Mouse (Mus musculus) intestine, embryonic 16.5 days (tissue): ENCODE results near the gene Micu2. TPM values are rescaled to one million over a fixed set of nuclear protein-coding genes. Genes with fewer than 3 reads are reported as not detected.

Experiments used
- ATAC-seq: fragments of 200-750 bp; cut with Nextera tagmentation; 2 replicates; pipeline ENCODE4 v1.8.0; 2017; ENCODE audit warnings: moderate TSS enrichment, moderate library complexity
- H3K27ac ChIP-seq: fragments of 300-500 bp; sonication (generic); 2 replicates; pipeline ENCODE4 v1.5.1; 2014; ENCODE audit warnings: mild to moderate bottlenecking, low read length
- H3K27me3 ChIP-seq: fragments of 300-500 bp; sonication (generic); replicated peaks from 2 replicates; pipeline ENCODE4 v1.6.1; 2014; ENCODE audit warnings: low read length, control low read depth, mixed read lengths; ENCODE audit not compliant: control insufficient read depth, insufficient read depth
- H3K36me3 ChIP-seq: fragments of 300-500 bp; sonication (generic); 2 replicates; pipeline ENCODE4 v1.6.1; 2014; ENCODE audit warnings: low read length, control low read depth; ENCODE audit not compliant: control insufficient read depth, insufficient read depth
- H3K4me1 ChIP-seq: fragments of 300-500 bp; sonication (generic); 2 replicates; pipeline ENCODE4 v1.6.1; 2014; ENCODE audit warnings: low read length, control low read depth, mixed read lengths; ENCODE audit not compliant: control insufficient read depth, insufficient read depth
- H3K4me2 ChIP-seq: fragments of 300-500 bp; sonication (generic); 2 replicates; pipeline ENCODE4 v1.6.1; 2014; ENCODE audit warnings: low read depth, low read length, control low read depth
- H3K4me3 ChIP-seq: fragments of 300-500 bp; sonication (generic); 2 replicates; pipeline ENCODE4 v1.5.1; 2014; ENCODE audit warnings: mild to moderate bottlenecking, low read length
- H3K9ac ChIP-seq: fragments of 300-500 bp; sonication (generic); 2 replicates; pipeline ENCODE4 v1.6.1; 2014; ENCODE audit warnings: low read depth, low read length
- H3K9me3 ChIP-seq: fragments of 300-500 bp; sonication (generic); 2 replicates; pipeline ENCODE4 v1.6.1; 2016; ENCODE audit warnings: low read length, control low read depth; ENCODE audit not compliant: control insufficient read depth
- WGBS: fragments of 180-500 bp; shearing (Covaris S2); extraction: QIAGEN DNeasy Blood & Tissue Kit; methylation state at CpG from one replicate; pipeline ENCODE4 v1.1.7; 2014; 5-methylcytosine and 5-hydroxymethylcytosine counted together
- polyA plus RNA-seq: library from polyadenylated mRNA; unstranded; fragments of >200 nt; fragmentation: Nextera tagmentation; extraction: Ambion mirVana; gene quantifications from 2 replicates; pipeline ENCODE4 v1.2.1, GENCODE M21; 2015

The Micu2 gene
- polyA plus RNA-seq, 1 experiment from 2014 or later, result 74.6 TPM

DNA sequence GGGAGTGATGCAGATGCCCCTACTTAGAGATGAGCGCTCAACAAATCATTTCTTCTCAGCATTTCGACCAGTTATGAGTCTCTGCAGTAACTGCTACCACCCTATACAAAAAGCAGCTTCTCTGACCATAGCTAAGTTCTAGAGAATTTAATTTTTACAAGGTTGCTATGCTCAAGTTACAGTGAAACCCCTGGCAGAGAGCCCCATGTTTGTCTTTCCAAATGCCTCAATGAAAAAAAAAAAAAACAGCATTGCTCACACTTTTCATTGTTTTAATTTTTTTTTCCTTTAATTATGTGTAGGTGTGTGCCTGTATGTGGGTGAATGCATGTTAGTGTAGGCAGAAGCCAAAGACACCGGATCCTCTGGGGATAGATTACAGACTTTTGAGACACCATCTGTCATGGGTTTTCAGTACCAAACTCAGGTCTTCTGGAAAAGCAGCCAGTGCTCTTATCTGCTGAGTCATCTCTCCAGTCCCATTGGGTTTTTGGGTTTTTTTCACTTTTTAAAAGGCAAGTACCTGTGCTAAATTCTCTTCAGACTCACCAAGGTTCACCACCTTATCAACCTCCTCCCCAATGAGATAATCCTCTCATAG is 132.3 kb downstream of the Micu2 start:
- 0 out of 2 replicates have a peak, but pooled peaks cover 5% of the 10 kb centered on the region for H3K36me3 ChIP-seq
- H3K27me3 ChIP-seq, result no peaks in the 10 kb centered on the region
- no peak overlapping the region for H3K27ac ChIP-seq
- WGBS, result 93% methylated on average over 3 of the region's 3 CpGs
- ATAC-seq, result no peak
- H3K9ac ChIP-seq, result no peak overlapping the region
- H3K9me3 ChIP-seq, result no peaks in the 10 kb centered on the region
- H3K4me2 ChIP-seq, result no peak overlapping the region
- H3K4me1 ChIP-seq, result no peaks in the 10 kb centered on the region
- H3K4me3 ChIP-seq, result no peak overlapping the region

Other genes with a start within 250 kb of the Micu2 start
- gene Lats2, start 240.9 kb downstream of the Micu2 start, polyA plus RNA-seq, result 11.5 and 13.4 TPM in 2 replicates
- gene Sap18, start 201.1 kb downstream of the Micu2 start, polyA plus RNA-seq, result 17.0 and 18.8 TPM in 2 replicates
- gene Ska3, start 173.1 kb downstream of the Micu2 start, polyA plus RNA-seq, result 23.9 and 28.0 TPM in 2 replicates
- gene Mrpl57, start 173.0 kb downstream of the Micu2 start, polyA plus RNA-seq, result 223 and 225 TPM in 2 replicates
- 55.2 and 58.9 TPM in 2 replicates for gene Zdhhc20, start 109.0 kb downstream of the Micu2 start, polyA plus RNA-seq
- 14.9 and 16.1 TPM in 2 replicates for gene Fgf9, start 71.3 kb upstream of the Micu2 start, polyA plus RNA-seq